Mouse (Mus musculus) liver, postnatal 0 days (tissue): ENCODE results near the gene S100a11.

ENCODE experiments used
- CTCF ChIP-seq: sonication (generic); IDR thresholded peaks from 2 replicates; pipeline ENCODE4 v1.5.1; 2016; ENCODE audit warnings: antibody characterized with exemption, low read depth
- EP300 ChIP-seq: IDR thresholded peaks from 2 replicates; pipeline ENCODE4 v1.6.1; 2016; ENCODE audit warnings: antibody characterized with exemption, low read depth, mild to moderate bottlenecking

DNA sequence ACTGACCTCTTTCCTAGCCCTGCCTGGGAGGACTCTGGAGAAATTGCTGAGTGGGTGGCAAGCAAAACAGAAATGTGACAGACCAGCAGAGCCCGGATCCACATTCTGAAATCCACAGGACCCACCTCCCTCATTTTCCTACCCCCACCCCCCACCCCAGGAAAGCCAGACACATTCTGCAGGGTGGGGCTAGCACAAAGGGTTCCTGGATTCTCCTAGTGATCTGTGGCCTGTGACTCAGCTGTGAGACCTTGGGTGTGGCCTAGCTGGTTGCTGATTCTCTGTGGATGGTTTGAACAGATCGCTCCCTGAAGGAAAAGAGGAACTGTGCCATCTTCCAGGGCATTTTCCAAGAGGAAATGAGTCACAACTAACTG is 35.6 kb downstream of the S100a11 start:
- TF ChIP-seq CTCF (no peak), EP300 (no peak)
